Mouse (Mus musculus) G1E (cell line): ENCODE results near the gene Trim12a. TPM values are rescaled to one million over a fixed set of nuclear protein-coding genes. Genes with fewer than 3 reads are reported as not detected.
"Not testable (repeated sequence)": the region's sequence is repeated elsewhere in the genome, so short reads cannot be mapped to it uniquely, and the experiment has no call there.

ENCODE experiments used
- ATAC-seq: 2 replicates; pipeline ENCODE4 v1.8.0; 2016; ENCODE audit warnings: mild to moderate bottlenecking; ENCODE audit not compliant: insufficient number of reproducible peaks, poor library complexity, low FRiP score, severe bottlenecking; ENCODE audit errors: extremely low read depth
- DNase-seq: peaks from one replicate; pipeline ENCODE4 v3.0.0; 2012; ENCODE audit warnings: low spot score
- H3K27me3 ChIP-seq: 2 replicates; pipeline ENCODE4 v1.6.1; 2012; ENCODE audit warnings: mild to moderate bottlenecking, low read length, inconsistent platforms; ENCODE audit not compliant: insufficient read depth
- H3K36me3 ChIP-seq: replicated peaks from 2 replicates; pipeline ENCODE3; 2012; ENCODE audit warnings: mild to moderate bottlenecking, inconsistent platforms
- H3K4me1 ChIP-seq: 2 replicates; pipeline ENCODE4 v1.6.1; 2012; ENCODE audit warnings: low read depth, low read length, inconsistent platforms, mixed read lengths; ENCODE audit not compliant: insufficient read depth
- H3K4me3 ChIP-seq: 2 replicates; pipeline ENCODE4 v1.5.1; 2012; ENCODE audit warnings: low read depth, mild to moderate bottlenecking, inconsistent platforms, low read length, moderate library complexity, mixed read lengths
- H3K9me3 ChIP-seq: replicated peaks from 2 replicates; pipeline ENCODE4 v1.6.1; 2012; ENCODE audit warnings: inconsistent platforms
- CTCF ChIP-seq: IDR thresholded peaks from 2 replicates; pipeline ENCODE4 v1.5.1; 2012; ENCODE audit warnings: low read depth, low read length, inconsistent platforms, mixed read lengths
- GATA1 ChIP-seq: IDR thresholded peaks from 2 replicates; pipeline ENCODE4 v1.6.1; 2012; ENCODE audit warnings: borderline replicate concordance, low read length, inconsistent platforms, mixed read lengths
- GATA2 ChIP-seq: IDR thresholded peaks from 2 replicates; pipeline ENCODE4 v1.6.1; 2012; ENCODE audit warnings: low read depth, low read length, inconsistent platforms, borderline replicate concordance
- POLR2AphosphoS5 ChIP-seq: IDR thresholded peaks from 2 replicates; pipeline ENCODE4 v1.6.1; 2012; ENCODE audit warnings: low read depth, low read length, inconsistent platforms; ENCODE audit not compliant: insufficient replicate concordance
- TAL1 ChIP-seq: conservative IDR thresholded peaks from 2 replicates; pipeline ENCODE4 v1.6.1; 2012; ENCODE audit warnings: low read depth, low read length, inconsistent platforms, mixed read lengths
- polyA plus RNA-seq: library from polyadenylated mRNA; stranded (reverse); fragments of >175 nt; gene quantifications from 2 replicates; pipeline ENCODE4 v1.2.3, GENCODE M21; 2012
- total RNA-seq, 2 experiments: library from RNA; stranded (forward) in 1 of 2; stranded (reverse) in 1 of 2; fragments of 200-1000 nt in 1 of 2; fragments of >200 nt in 1 of 2; fragmentation: Nextera tagmentation in 1 of 2; gene quantifications; 2 replicates each; pipeline ENCODE4 v1.2.3; 2014 to 2017

Trim12a gene
- total and polyA plus RNA-seq, 3 experiments = 0.30 TPM; not detected in 2

GRCm38 (mm10) chr7:104322028-104322427 is 6.8 kb upstream of the Trim12a start:
- Histone ChIP-seq H3K9me3 (no peaks in the 10 kb centered on the region), H3K36me3 (no peaks in the 10 kb centered on the region), H3K27me3 (no peaks in the 10 kb centered on the region), H3K4me3 (no peak overlapping the region), H3K4me1 (no peaks in the 10 kb centered on the region)
- DNase-seq (no peak), ATAC-seq (no peak)
- TF ChIP-seq GATA1 (no peak), TAL1 (no peak), POLR2AphosphoS5 (no peak), GATA2 (no peak), CTCF (no peak)

- ATAC-seq (no peak), DNase-seq (no peak)
- H3K36me3 ChIP-seq = no peaks in the 10 kb centered on the region
- H3K4me1 ChIP-seq = no peaks in the 10 kb centered on the region
- H3K27me3 ChIP-seq = no peaks in the 10 kb centered on the region
- H3K4me3 ChIP-seq = no peak overlapping the region
- no peaks in the 10 kb centered on the region for H3K9me3 ChIP-seq
- TF ChIP-seq TAL1 (no peak), GATA1 (no peak)
Measured at GRCm38 (mm10) chr7:104314796-104315353, 391 bp downstream of the Trim12a start.

GRCm38 (mm10) chr7:104291638-104292400 is 23.4 kb downstream of the Trim12a start:
- Histone ChIP-seq H3K4me1 (no peaks in the 10 kb centered on the region), H3K9me3 (no peaks in the 10 kb centered on the region), H3K4me3 (no peak overlapping the region), H3K27me3 (no peaks in the 10 kb centered on the region), H3K36me3 (no peaks in the 10 kb centered on the region)
- no peak for DNase-seq
- TF ChIP-seq TAL1 (no peak), GATA2 (no peak), GATA1 (no peak), POLR2AphosphoS5 (no peak)
- ATAC-seq = no peak

GRCm38 (mm10) chr7:104290641-104291040 is 24.6 kb downstream of the Trim12a start:
- H3K4me1 ChIP-seq = no peaks in the 10 kb centered on the region
- ATAC-seq (no peak), DNase-seq (no peak)
- H3K36me3 ChIP-seq = no peaks in the 10 kb centered on the region
- TF ChIP-seq GATA2 (no peak), TAL1 (no peak), POLR2AphosphoS5 (no peak), CTCF (no peak), GATA1 (no peak)
- no peaks in the 10 kb centered on the region for H3K27me3 ChIP-seq
- H3K4me3 ChIP-seq = no peak overlapping the region
- H3K9me3 ChIP-seq = no peaks in the 10 kb centered on the region

GRCm38 (mm10) chr7:104287576-104288443 is 27.5 kb downstream of the Trim12a start, which contains the start of gene Trim5:
Gene Trim5 (minus strand): TSS chr7:104288094.
- not testable (repeated sequence) for H3K36me3 ChIP-seq, H3K4me3 ChIP-seq, H3K4me1 ChIP-seq, H3K9me3 ChIP-seq, H3K27me3 ChIP-seq, DNase-seq, ATAC-seq

GRCm38 (mm10) chr7:104279361-104279760 is 35.9 kb downstream of the Trim12a start:
- H3K4me1 ChIP-seq, H3K27me3 ChIP-seq, H3K9me3 ChIP-seq, ATAC-seq, DNase-seq, H3K4me3 ChIP-seq, H3K36me3 ChIP-seq: not testable (repeated sequence)

- not testable (repeated sequence) for ATAC-seq, H3K4me1 ChIP-seq
Measured at GRCm38 (mm10) chr7:104265335-104265734, 49.9 kb downstream of the Trim12a start.

GRCm38 (mm10) chr7:104260380-104260779 is 54.9 kb downstream of the Trim12a start:
- H3K4me3 ChIP-seq, ATAC-seq, H3K4me1 ChIP-seq, H3K36me3 ChIP-seq, H3K27me3 ChIP-seq, DNase-seq, H3K9me3 ChIP-seq: not testable (repeated sequence)

More at GRCm38 (mm10) chr7:104265335-104265734, 49.9 kb downstream of the Trim12a start:
- H3K36me3 ChIP-seq, H3K9me3 ChIP-seq, H3K27me3 ChIP-seq, H3K4me3 ChIP-seq, DNase-seq: not testable (repeated sequence)
